7 mouse cellular contexts compared by ENCODE assay signal in the genomic region with DNA sequence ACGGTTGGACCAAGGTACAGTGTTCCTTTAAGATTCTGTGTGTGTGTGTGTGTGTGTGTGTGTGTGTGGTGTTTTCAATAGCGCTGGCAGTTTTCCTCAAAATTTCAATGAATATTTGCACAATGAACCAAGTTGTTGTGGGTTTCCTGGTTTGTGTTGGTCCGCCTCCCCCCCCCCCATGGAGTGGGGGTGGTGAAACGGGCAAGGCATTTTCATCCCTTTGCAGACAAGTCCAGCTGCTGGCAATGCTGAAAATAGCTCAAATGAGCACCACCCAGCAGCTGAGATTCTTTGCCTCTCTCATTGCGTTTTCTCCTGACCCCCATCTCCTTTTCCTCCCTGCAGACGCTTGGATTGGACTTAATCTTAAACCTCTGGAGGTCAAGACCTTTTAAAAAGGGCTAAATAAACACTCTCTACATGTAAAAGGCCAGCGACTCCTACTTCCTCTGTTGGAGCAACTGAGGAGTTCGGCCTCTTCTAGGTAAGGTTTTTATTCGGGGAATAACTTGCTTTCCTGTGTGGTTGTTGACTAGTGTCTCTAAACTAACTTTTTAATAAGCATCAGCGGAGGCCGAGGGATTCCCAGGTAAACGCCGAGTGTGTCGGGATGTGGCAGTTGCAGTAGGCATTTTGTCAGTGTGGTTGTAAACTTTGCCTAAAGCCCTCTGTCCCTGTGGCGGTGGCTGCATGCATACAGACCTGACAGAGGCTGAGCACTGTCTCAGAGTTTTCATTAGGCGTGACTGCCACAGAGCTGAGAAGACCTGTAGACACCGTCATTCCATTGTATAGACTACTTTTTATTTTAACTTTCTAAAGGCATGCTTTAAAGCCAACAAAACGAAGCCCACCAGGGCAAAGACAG.
A peak's percentile ranks its signal among the peaks of the same experiment; 100 is the strongest.
DNase-seq lines count a peak whose midpoint lies in the region; ATAC-seq and TF ChIP-seq lines count a peak whose summit lies in the region.

No protein-coding gene starts in this region.

- H3K4me2 ChIP-seq in heart, embryonic 13.5 days: peak overlapping the region; percentile 74
- H3K4me2 ChIP-seq in limb, embryonic 15.5 days: peak overlapping the region; percentile 21

- peak overlapping the region; percentile 19 for H3K4me3 ChIP-seq in spleen, adult 2 months (ENCODE audit: extremely low read depth, insufficient read depth, insufficient read length)
- H3K4me3 ChIP-seq in heart, embryonic 13.5 days: peak overlapping the region; percentile 63
- H3K4me3 ChIP-seq in limb, embryonic 15.5 days: peak overlapping the region; percentile 21

- intact Hi-C loops in gastrocnemius, postnatal 14 days (cut with DNase I; ENCODE audit: low total_unique reads): no loop called here

- 57% methylated on average over 18 of the region's 18 CpGs for WGBS in spleen, adult 2 months
- WGBS in heart, embryonic 13.5 days: 11% methylated on average over 18 of the region's 18 CpGs
- WGBS in limb, embryonic 15.5 days: 27% methylated on average over 18 of the region's 18 CpGs

- H3K9ac ChIP-seq in heart, embryonic 13.5 days: peak overlapping the region; percentile 88
- no peak overlapping the region for H3K9ac ChIP-seq in limb, embryonic 15.5 days

- no peak for TF ChIP-seq POLR2A in spleen, adult 2 months (IDR thresholded peaks at IDR 0.05; ENCODE audit: low read depth, low read length)

- H3K9me3 ChIP-seq in heart, embryonic 13.5 days: no peaks in the 10 kb centered on the region
- H3K9me3 ChIP-seq in limb, embryonic 15.5 days: no peaks in the 10 kb centered on the region

- no peak for DNase-seq in spleen, adult 2 months (ENCODE audit: low read depth in 1 of 2, low spot score in 2 of 2)
- no peak for DNase-seq in spleen, postnatal 36 days (ENCODE audit: low spot score in 2 of 2)
- peak; percentile 62 for DNase-seq in yolk sac, embryonic 10.5 days (ENCODE audit: low spot score)
- DNase-seq in cerebellum, postnatal 4 days (ENCODE audit: low spot score in 2 of 2): no peak
- no peak for DNase-seq in gastrocnemius, postnatal 14 days

- 0 out of 2 replicates have a peak overlapping the region, but pooled peaks have one; percentile 44 for H3K27ac ChIP-seq in spleen, adult 2 months (ENCODE audit: insufficient read depth, low read length)
- H3K27ac ChIP-seq in heart, embryonic 13.5 days (replicated peaks): peak overlapping the region; percentile 99
- H3K27ac ChIP-seq in limb, embryonic 15.5 days: no peak overlapping the region; the same call in 1 of the 2 replicates

- peak; percentile 65; the same call in 1 of the 2 replicates for ATAC-seq in heart, embryonic 13.5 days (ENCODE audit: extremely low read depth, insufficient number of reproducible peaks, low FRiP score, low TSS enrichment)
- ATAC-seq in limb, embryonic 15.5 days (ENCODE audit: insufficient number of reproducible peaks, low FRiP score, low TSS enrichment, low read depth): no peak

- no peaks in the 10 kb centered on the region for H3K4me1 ChIP-seq in spleen, adult 2 months (ENCODE audit: control insufficient read depth, insufficient read depth, insufficient read length)
- peaks cover 45% of the 10 kb centered on the region for H3K4me1 ChIP-seq in heart, embryonic 13.5 days
- peaks cover 8% of the 10 kb centered on the region; the same call in 1 of the 2 replicates for H3K4me1 ChIP-seq in limb, embryonic 15.5 days

- TF ChIP-seq CTCF in spleen, adult 2 months (IDR thresholded peaks at IDR 0.05; ENCODE audit: extremely low read depth, insufficient read depth, insufficient read length, insufficient replicate concordance): no peak

- no peaks in the 10 kb centered on the region for H3K27me3 ChIP-seq in spleen, adult 2 months (ENCODE audit: control insufficient read depth, insufficient read depth, low read length)
- no peaks in the 10 kb centered on the region for H3K27me3 ChIP-seq in heart, embryonic 13.5 days (replicated peaks)
- H3K27me3 ChIP-seq in limb, embryonic 15.5 days: no peaks in the 10 kb centered on the region

- H3K36me3 ChIP-seq in spleen, adult 2 months (ENCODE audit: control insufficient read depth, insufficient read depth, low read length): no peaks in the 10 kb centered on the region
- H3K36me3 ChIP-seq in heart, embryonic 13.5 days: peaks cover 15% of the 10 kb centered on the region
- H3K36me3 ChIP-seq in limb, embryonic 15.5 days: no peaks in the 10 kb centered on the region
